Mouse (Mus musculus): ENCODE results near the gene C2cd4b. TPM values are rescaled to one million over a fixed set of nuclear protein-coding genes. Genes with fewer than 3 reads are reported as not detected.
A peak's percentile ranks its signal among the peaks of the same experiment; 100 is the strongest.

C2cd4b gene
- polyA plus RNA-seq, 1 experiment from 2014 or later, result 0.95 TPM

- WGBS, result 53% methylated on average over 14 of the region's 14 CpGs
- Histone ChIP-seq H3K9me3 (ENCODE audit: control insufficient read depth, low read length) (no peaks in the 10 kb centered on the region), H3K9ac (ENCODE audit: low read length) (no peak overlapping the region), H3K4me1 (ENCODE audit: control insufficient read depth, insufficient read depth, low read length) (peaks cover 10% of the 10 kb centered on the region), H3K27ac (ENCODE audit: low read depth, low read length) (no peak overlapping the region), H3K27me3 (ENCODE audit: control insufficient read depth, insufficient read depth, low read length) (no peaks in the 10 kb centered on the region), H3K4me3 (ENCODE audit: low read depth, low read length) (no peak overlapping the region), H3K36me3 (ENCODE audit: control insufficient read depth, insufficient read depth, low read length) (no peaks in the 10 kb centered on the region), H3K4me2 (ENCODE audit: low read depth) (no peak overlapping the region)
- ATAC-seq (ENCODE audit: insufficient read depth, low FRiP score, low TSS enrichment) (no peak), DNase-seq (ENCODE audit: low spot score) (no peak)
Observed at GRCm38 (mm10) chr9:67799078-67799819, 40.0 kb downstream of the C2cd4b start.

GRCm38 (mm10) chr9:67802241-67802640 lies 43.0 kb downstream of the C2cd4b start:
- H3K36me3 ChIP-seq (ENCODE audit: control insufficient read depth, insufficient read depth, low read length), result no peaks in the 10 kb centered on the region
- ATAC-seq (ENCODE audit: insufficient read depth, low FRiP score, low TSS enrichment) (no peak), DNase-seq (ENCODE audit: low spot score) (peak; percentile 51)
- no peak overlapping the region for H3K27ac ChIP-seq (ENCODE audit: low read depth, low read length)
- no peak overlapping the region for H3K9ac ChIP-seq (ENCODE audit: low read length)
- no peaks in the 10 kb centered on the region for H3K27me3 ChIP-seq (ENCODE audit: control insufficient read depth, insufficient read depth, low read length)
- H3K9me3 ChIP-seq (ENCODE audit: control insufficient read depth, low read length), result no peaks in the 10 kb centered on the region
- no peak overlapping the region for H3K4me3 ChIP-seq (ENCODE audit: low read depth, low read length)
- peaks cover 4% of the 10 kb centered on the region; the same call in 1 of the 2 replicates for H3K4me1 ChIP-seq (ENCODE audit: control insufficient read depth, insufficient read depth, low read length)
- no peak overlapping the region for H3K4me2 ChIP-seq (ENCODE audit: low read depth)
- 37% methylated on average over 6 of the region's 6 CpGs for WGBS

- 80% methylated on average over 5 of the region's 5 CpGs for WGBS
Observed at GRCm38 (mm10) chr9:67807000-67807399, 47.8 kb downstream of the C2cd4b start.

GRCm38 (mm10) chr9:67810527-67810926 lies 51.3 kb downstream of the C2cd4b start:
- no peak for DNase-seq (ENCODE audit: low spot score)
- H3K4me1 ChIP-seq (ENCODE audit: control insufficient read depth, insufficient read depth, low read length), result no peaks in the 10 kb centered on the region
- H3K27ac ChIP-seq (ENCODE audit: low read depth, low read length), result no peak overlapping the region
- H3K36me3 ChIP-seq (ENCODE audit: control insufficient read depth, insufficient read depth, low read length), result no peaks in the 10 kb centered on the region
- WGBS, result 65% methylated on average over 6 of the region's 6 CpGs
- H3K4me3 ChIP-seq (ENCODE audit: low read depth, low read length), result no peak overlapping the region
- ATAC-seq (ENCODE audit: insufficient read depth, low FRiP score, low TSS enrichment), result no peak
- H3K9ac ChIP-seq (ENCODE audit: low read length), result no peak overlapping the region
- no peaks in the 10 kb centered on the region for H3K9me3 ChIP-seq (ENCODE audit: control insufficient read depth, low read length)
- no peaks in the 10 kb centered on the region for H3K27me3 ChIP-seq (ENCODE audit: control insufficient read depth, insufficient read depth, low read length)
- no peak overlapping the region for H3K4me2 ChIP-seq (ENCODE audit: low read depth)

More at GRCm38 (mm10) chr9:67807000-67807399, 47.8 kb downstream of the C2cd4b start:
- Histone ChIP-seq H3K27me3 (ENCODE audit: control insufficient read depth, insufficient read depth, low read length) (no peaks in the 10 kb centered on the region), H3K9ac (ENCODE audit: low read length) (no peak overlapping the region), H3K9me3 (ENCODE audit: control insufficient read depth, low read length) (no peaks in the 10 kb centered on the region), H3K36me3 (ENCODE audit: control insufficient read depth, insufficient read depth, low read length) (no peaks in the 10 kb centered on the region), H3K4me2 (ENCODE audit: low read depth) (no peak overlapping the region), H3K4me1 (ENCODE audit: control insufficient read depth, insufficient read depth, low read length) (no peaks in the 10 kb centered on the region), H3K4me3 (ENCODE audit: low read depth, low read length) (no peak overlapping the region), H3K27ac (ENCODE audit: low read depth, low read length) (no peak overlapping the region)
- no peak for DNase-seq (ENCODE audit: low spot score)
- no peak for ATAC-seq (ENCODE audit: insufficient read depth, low FRiP score, low TSS enrichment)

Small RNAs within 50 kb of the gene (microRNA-seq; reads per million reads assigned to microRNA genes)
- gene Mir7241, result not detected
- gene Mir7242, result not detected

Other genes starting within 250 kb of the C2cd4b start
- 14.6 and 17.5 TPM in 2 replicates for gene Tln2, start 199.7 kb upstream of the C2cd4b start, polyA plus RNA-seq (2014; fragmentation: Nextera tagmentation; extraction: Ambion mirVana)
- 0.28 TPM in 1 of 2 replicates, not detected in the other for gene C2cd4a, start 72.9 kb downstream of the C2cd4b start, polyA plus RNA-seq (2014; fragmentation: Nextera tagmentation; extraction: Ambion mirVana)
- gene Vps13c, start 81.0 kb downstream of the C2cd4b start, polyA plus RNA-seq (2014; fragmentation: Nextera tagmentation; extraction: Ambion mirVana), result 6.9 and 7.8 TPM in 2 replicates

Measured in neural tube, embryonic 11.5 days (tissue).